Mouse (Mus musculus): ENCODE results near the gene Plvap.

DNA sequence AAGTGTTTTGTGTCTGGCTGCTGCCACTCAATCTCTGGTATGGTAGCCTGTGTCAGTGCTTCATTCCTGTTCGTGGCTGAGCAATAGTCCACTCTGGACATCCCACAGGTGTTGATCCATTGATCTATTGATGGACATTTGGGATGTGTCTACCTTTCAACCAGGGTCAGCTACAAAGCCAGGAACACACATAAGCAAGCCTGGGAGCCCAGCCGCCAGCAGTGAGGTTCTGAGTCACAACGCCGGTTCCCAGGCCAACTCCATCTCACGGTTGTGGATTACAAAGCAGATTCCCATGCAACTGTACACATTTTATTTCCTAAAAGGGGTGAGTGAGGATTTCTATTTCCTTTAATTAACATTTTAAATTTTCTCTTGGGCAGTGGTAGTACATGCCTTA is 49.2 kb upstream of the Plvap start:
- TF ChIP-seq CTCF (IDR thresholded peaks at IDR 0.05; ENCODE audit: extremely low read depth, insufficient read length, insufficient replicate concordance, low read depth, low read length) (no peak), POLR2A (IDR thresholded peaks at IDR 0.05; ENCODE audit: low read depth, low read length) (no peak)
